Mouse (Mus musculus) midbrain, postnatal 0 days (tissue): ENCODE measurements at regions not wholly inside any gene's neighbourhood (a gene's known extent, or its start where the extent isn't known, plus 50 kb on each side); places are given as distances from the start of the nearest gene placed in this dataset.
"Not testable (repeated sequence)": the region's sequence is repeated elsewhere in the genome, so short reads cannot be mapped to it uniquely, and the experiment has no call there.

Experiments
- ATAC-seq: fragments of 200-750 bp; cut with Nextera tagmentation; 2 replicates; pipeline ENCODE4 v1.8.0; 2017; ENCODE audit warnings: moderate number of reproducible peaks, mild to moderate bottlenecking, moderate TSS enrichment, moderate library complexity; ENCODE audit not compliant: low FRiP score
- DNase-seq: peaks from one replicate; pipeline ENCODE4 v3.0.0-alpha.2; 2015; ENCODE audit warnings: low spot score
- H3K27ac ChIP-seq: fragments of 300-500 bp; sonication (generic); 2 replicates; pipeline ENCODE4 v1.5.1; 2014; ENCODE audit warnings: low read depth, mild to moderate bottlenecking, low read length, mixed read lengths
- H3K27me3 ChIP-seq: fragments of 300-500 bp; sonication (generic); 2 replicates; pipeline ENCODE4 v1.6.1; 2014; ENCODE audit warnings: low read length, control low read depth, mixed read lengths; ENCODE audit not compliant: insufficient read depth
- H3K36me3 ChIP-seq: fragments of 300-500 bp; sonication (generic); 2 replicates; pipeline ENCODE4 v1.6.1; 2014; ENCODE audit warnings: low read length, control low read depth, mixed read lengths; ENCODE audit not compliant: insufficient read depth
- H3K4me1 ChIP-seq: fragments of 300-500 bp; sonication (generic); 2 replicates; pipeline ENCODE4 v1.6.1; 2014; ENCODE audit warnings: mild to moderate bottlenecking, control low read depth, antibody characterized with exemption, low read length, mixed read lengths; ENCODE audit not compliant: insufficient read depth
- H3K4me2 ChIP-seq: fragments of 300-500 bp; sonication (generic); 2 replicates; pipeline ENCODE4 v1.6.1; 2014; ENCODE audit warnings: low read depth, mild to moderate bottlenecking, low read length, mixed read lengths; ENCODE audit not compliant: poor library complexity, severe bottlenecking
- H3K4me3 ChIP-seq: fragments of 300-500 bp; sonication (generic); 2 replicates; pipeline ENCODE4 v1.5.1; 2014; ENCODE audit warnings: low read depth, mild to moderate bottlenecking, low read length, moderate library complexity
- H3K9ac ChIP-seq: fragments of 300-500 bp; sonication (generic); replicated peaks from 2 replicates; pipeline ENCODE4 v1.6.1; 2014; ENCODE audit warnings: mild to moderate bottlenecking, low read length, moderate library complexity, mixed read lengths; ENCODE audit not compliant: poor library complexity, severe bottlenecking
- H3K9me3 ChIP-seq: fragments of 300-500 bp; sonication (generic); 2 replicates; pipeline ENCODE4 v1.6.1; 2016; ENCODE audit warnings: low read length, control low read depth
- CTCF ChIP-seq: IDR thresholded peaks from 2 replicates; pipeline ENCODE4 v1.5.1; 2016; ENCODE audit warnings: antibody characterized with exemption, mild to moderate bottlenecking
- WGBS: fragments of 180-500 bp; shearing (Covaris S2); extraction: QIAGEN DNeasy Blood & Tissue Kit; methylation state at CpG from one replicate; pipeline ENCODE4 v1.1.7; 2014; 5-methylcytosine and 5-hydroxymethylcytosine counted together

GRCm38 (mm10) chr5:101374129-101374528 is 290.7 kb downstream of the Nkx6-1 start:
- no peak overlapping the region for H3K9ac ChIP-seq
- ATAC-seq (no peak), DNase-seq (no peak)
- H3K27me3 ChIP-seq = no peaks in the 10 kb centered on the region; the same call in 1 of the 2 replicates
- no peak overlapping the region for H3K4me3 ChIP-seq
- H3K9me3 ChIP-seq = no peaks in the 10 kb centered on the region
- TF ChIP-seq CTCF = no peak
- 93% methylated on average over 2 of the region's 2 CpGs for WGBS
- H3K4me1 ChIP-seq = no peaks in the 10 kb centered on the region
- H3K27ac ChIP-seq = no peak overlapping the region
- H3K36me3 ChIP-seq = no peaks in the 10 kb centered on the region
- H3K4me2 ChIP-seq = no peak overlapping the region

- Histone ChIP-seq H3K9me3 (no peaks in the 10 kb centered on the region), H3K4me2 (no peak overlapping the region), H3K27ac (no peak overlapping the region), H3K9ac (no peak overlapping the region), H3K4me1 (no peaks in the 10 kb centered on the region), H3K27me3 (peaks cover 8% of the 10 kb centered on the region), H3K36me3 (no peaks in the 10 kb centered on the region), H3K4me3 (no peak overlapping the region)
- WGBS = 62% methylated on average over 8 of the region's 8 CpGs
- peak; percentile 15 for DNase-seq
- no peak for ATAC-seq
- TF ChIP-seq CTCF = peak; percentile 59
Observed at GRCm38 (mm10) chr5:101372204-101372603, 292.6 kb downstream of the Nkx6-1 start.

- DNase-seq (peak; percentile 75), ATAC-seq (peak; percentile 70; the same call in 1 of the 2 replicates)
- peak; percentile 81 for TF ChIP-seq CTCF
- H3K4me1 ChIP-seq = no peaks in the 10 kb centered on the region
- no peaks in the 10 kb centered on the region for H3K36me3 ChIP-seq
- no peak overlapping the region for H3K4me2 ChIP-seq
- WGBS = 15% methylated on average over 11 of the region's 11 CpGs
- no peaks in the 10 kb centered on the region for H3K9me3 ChIP-seq
- H3K27ac ChIP-seq = no peak overlapping the region
- no peak overlapping the region for H3K9ac ChIP-seq
- H3K27me3 ChIP-seq = peaks cover 11% of the 10 kb centered on the region
- no peak overlapping the region for H3K4me3 ChIP-seq
Observed at GRCm38 (mm10) chr5:101365364-101365763, 299.4 kb downstream of the Nkx6-1 start.

GRCm38 (mm10) chr5:101359986-101360385 is 304.8 kb downstream of the Nkx6-1 start:
- Histone ChIP-seq H3K4me3 (no peak overlapping the region), H3K36me3 (no peaks in the 10 kb centered on the region), H3K4me2 (no peak overlapping the region), H3K9ac (no peak overlapping the region), H3K27me3 (no peaks in the 10 kb centered on the region), H3K4me1 (no peaks in the 10 kb centered on the region), H3K27ac (no peak overlapping the region), H3K9me3 (no peaks in the 10 kb centered on the region)
- 39% methylated on average over 6 of the region's 6 CpGs for WGBS
- ATAC-seq = no peak
- DNase-seq = no peak
- no peak for TF ChIP-seq CTCF

- no peaks in the 10 kb centered on the region for H3K36me3 ChIP-seq
Observed at GRCm38 (mm10) chr5:101345406-101345805, 319.4 kb downstream of the Nkx6-1 start.

GRCm38 (mm10) chr5:101336361-101336760 is 328.4 kb downstream of the Nkx6-1 start:
- not testable (repeated sequence) for H3K27ac ChIP-seq, H3K4me1 ChIP-seq, ATAC-seq, H3K36me3 ChIP-seq, DNase-seq, H3K9ac ChIP-seq, H3K4me3 ChIP-seq, H3K27me3 ChIP-seq, H3K4me2 ChIP-seq, H3K9me3 ChIP-seq
- WGBS = no CpG with 5 or more reads among the region's 1 CpGs

More at GRCm38 (mm10) chr5:101345406-101345805, 319.4 kb downstream of the Nkx6-1 start:
- DNase-seq = no peak
- no peak overlapping the region for H3K27ac ChIP-seq
- no peak overlapping the region for H3K4me3 ChIP-seq
- no peaks in the 10 kb centered on the region for H3K27me3 ChIP-seq
- no peak overlapping the region for H3K4me2 ChIP-seq
- no peak for ATAC-seq
- no peak for TF ChIP-seq CTCF
- no peaks in the 10 kb centered on the region for H3K4me1 ChIP-seq
- H3K9ac ChIP-seq = no peak overlapping the region
- WGBS = 85% methylated on average over 3 of the region's 3 CpGs
- H3K9me3 ChIP-seq = peaks cover 3% of the 10 kb centered on the region; the same call in 1 of the 2 replicates
